Mouse (Mus musculus): ENCODE measurements around the gene Ctnnbip1. TPM values are rescaled to one million over a fixed set of nuclear protein-coding genes. Genes with fewer than 3 reads are reported as not detected.
"Not testable (repeated sequence)": the region's sequence is repeated elsewhere in the genome, so short reads cannot be mapped to it uniquely, and the experiment has no call there.

Ctnnbip1 gene
- total RNA-seq, 4 experiments from 2014 or later = 29.0 to 40.0 (median 33.0) TPM

GRCm38 (mm10) chr4:149613497-149613896 is 95.5 kb downstream of the Ctnnbip1 start:
- DNase-seq (ENCODE audit: low spot score in 2 of 2) = not testable (repeated sequence)

GRCm38 (mm10) chr4:149614869-149615268 is 96.8 kb downstream of the Ctnnbip1 start:
- no peak for DNase-seq (ENCODE audit: low spot score in 2 of 2)

Small RNA genes lying within 50 kb of the gene (microRNA-seq; reads per million reads assigned to microRNA genes)
- gene Mir5616 = 0.44 to 0.84 reads per million in 2 experiments

Other genes starting within 250 kb of the Ctnnbip1 start
- 100 to 1,000 TPM; 419 to 466 (median 440) TPM for gene Kif1b, start 210.5 kb upstream of the Ctnnbip1 start, total RNA-seq (2022)
- 100 to 1,000 TPM; 106 to 111 (median 107) TPM for gene Ube4b, start 91.5 kb upstream of the Ctnnbip1 start, total RNA-seq (2022)
- not detected for gene Rbp7, start 63.3 kb upstream of the Ctnnbip1 start, total RNA-seq (2022)
- gene Tmem274, start 40.9 kb upstream of the Ctnnbip1 start, total RNA-seq (2022) = not detected
- gene Nmnat1, start 33.0 kb upstream of the Ctnnbip1 start, total RNA-seq (2022) = 10 to 100 TPM in 1 of 4 experiments, 1 to 10 TPM in 3; 7.3 to 11.1 (median 8.6) TPM
- gene Lzic, start 33.0 kb upstream of the Ctnnbip1 start, total RNA-seq (2022) = 10 to 100 TPM; 16.0 to 21.7 (median 19.5) TPM
- gene Clstn1, start 68.2 kb downstream of the Ctnnbip1 start, total RNA-seq (2022) = 1,000 to 10,000 TPM; 1,199 to 1,281 (median 1,221) TPM
- gene Pik3cd, start 184.3 kb downstream of the Ctnnbip1 start, total RNA-seq (2022) = 10 to 100 TPM; 21.6 to 25.5 (median 23.3) TPM
- 10 to 100 TPM; 65.4 to 71.4 (median 69.0) TPM for gene Tmem201, start 219.8 kb downstream of the Ctnnbip1 start, total RNA-seq (2022)